Mouse (Mus musculus): ENCODE data around the gene Inpp5f. TPM values are rescaled to one million over a fixed set of nuclear protein-coding genes. Genes with fewer than 3 reads are reported as not detected.
"Not testable (repeated sequence)": the region's sequence is repeated elsewhere in the genome, so short reads cannot be mapped to it uniquely, and the experiment has no call there.

Inpp5f gene
- 4.3 and 7.7 TPM in 2 replicates for polyA plus RNA-seq (2012; ENCODE audit: insufficient read depth, insufficient read length, missing spikeins)

DNA sequence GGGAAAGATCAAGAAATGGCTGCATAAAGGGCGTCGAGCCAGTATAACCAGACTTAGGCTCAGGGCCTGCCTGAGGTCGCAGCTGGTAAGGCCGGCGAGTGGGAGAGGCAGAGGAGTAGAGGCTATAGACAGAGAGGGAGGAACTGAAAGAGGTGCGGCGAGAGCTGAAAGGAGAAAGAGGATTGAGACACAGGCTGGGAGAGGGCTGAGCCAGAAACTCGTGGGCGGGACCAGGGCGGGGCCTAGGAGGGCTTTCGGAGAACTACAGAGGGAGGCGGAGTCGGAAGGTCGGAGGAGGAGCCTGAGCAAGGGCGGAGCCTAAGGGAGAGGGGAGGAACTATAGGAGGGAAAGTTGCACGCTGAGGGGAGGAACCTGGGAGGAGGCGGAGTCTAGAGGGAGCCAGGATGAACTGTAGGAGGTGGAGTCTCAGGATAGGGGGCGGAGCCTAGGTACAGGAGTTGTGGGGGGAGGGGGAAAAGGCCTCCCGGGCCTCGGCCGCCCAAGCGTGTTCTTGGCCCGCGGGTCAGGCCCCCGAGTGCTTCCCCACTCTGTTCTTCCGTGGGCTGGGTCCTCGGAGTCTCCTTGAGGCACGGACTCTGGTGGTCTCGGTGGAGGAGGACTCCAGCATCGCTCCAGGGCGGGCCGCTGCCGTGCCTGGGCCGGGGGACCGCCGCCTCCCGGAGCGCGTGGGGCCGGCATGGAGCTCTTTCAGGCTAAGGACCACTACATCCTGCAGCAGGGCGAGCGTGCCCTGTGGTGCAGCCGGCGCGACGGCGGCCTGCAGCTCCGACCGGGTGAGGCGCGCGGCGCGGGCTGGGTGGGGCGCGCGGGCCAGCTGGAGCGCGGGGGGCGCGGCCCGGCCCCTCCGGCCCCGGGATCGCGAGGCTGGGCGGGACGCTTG lies at the start of gene Inpp5f:
Gene Inpp5f, plus strand, starts transcription at position 432 of the 902 bp plus-strand sequence.
- Histone ChIP-seq H3K27ac (replicated peaks; ENCODE audit: low read depth, low read length) (peak within 1 kb of the TSS; percentile 32), H3K4me1 (ENCODE audit: control insufficient read depth, insufficient read depth, insufficient read length, low read length) (peaks cover 9% of the 10 kb centered on the region; the same call in 1 of the 2 replicates), H3K4me3 (ENCODE audit: insufficient read depth, low read depth, low read length) (peak within 1 kb of the TSS; percentile 79)

DNA sequence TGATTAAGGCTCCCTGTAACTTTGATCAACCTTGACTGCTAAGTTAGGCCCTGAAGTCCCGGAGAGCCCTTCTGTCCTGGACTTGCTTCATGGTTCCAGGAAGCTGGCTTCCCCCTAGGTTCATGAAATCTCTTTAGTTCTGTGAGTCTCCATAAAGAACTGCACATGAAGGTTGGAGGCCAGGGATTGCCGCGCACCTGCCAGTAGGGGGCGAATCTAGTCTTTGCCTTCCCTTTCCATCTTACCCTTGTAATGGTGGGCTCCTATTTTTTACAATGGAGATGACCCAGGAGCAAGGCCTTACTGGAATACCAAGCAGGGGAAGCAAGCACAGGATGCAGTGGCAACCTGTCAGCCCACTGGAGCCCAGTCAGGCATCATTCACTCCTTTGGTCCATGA lies 47.8 kb upstream of the Inpp5f start:
- Histone ChIP-seq H3K27ac (replicated peaks; ENCODE audit: low read depth, low read length) (no peak overlapping the region), H3K4me1 (ENCODE audit: control insufficient read depth, insufficient read depth, insufficient read length, low read length) (no peaks in the 10 kb centered on the region), H3K4me3 (ENCODE audit: insufficient read depth, low read depth, low read length) (no peak overlapping the region)

DNA sequence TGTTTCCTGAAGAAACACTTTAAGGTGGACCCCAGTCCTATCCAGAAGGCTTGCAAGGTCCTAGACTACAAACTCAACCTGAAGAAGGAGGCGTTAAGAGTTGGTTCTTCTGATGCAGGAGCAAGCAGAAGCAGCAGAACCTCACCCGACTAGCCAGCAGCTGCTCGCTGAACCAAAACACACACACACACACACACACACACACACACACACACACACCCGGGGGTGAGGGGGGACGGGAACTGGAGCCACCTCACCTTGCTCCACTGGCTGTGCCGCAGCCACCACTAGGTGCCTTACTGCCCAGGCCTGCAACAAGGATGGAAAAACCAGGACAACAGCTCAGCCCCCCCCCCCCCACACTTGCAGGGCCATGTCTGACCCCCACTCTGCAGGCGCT lies 44.8 kb upstream of the Inpp5f start:
- H3K4me3 ChIP-seq (ENCODE audit: insufficient read depth, low read depth, low read length): no peak overlapping the region
- H3K27ac ChIP-seq (replicated peaks; ENCODE audit: low read depth, low read length): no peak overlapping the region
- no peaks in the 10 kb centered on the region for H3K4me1 ChIP-seq (ENCODE audit: control insufficient read depth, insufficient read depth, insufficient read length, low read length)

DNA sequence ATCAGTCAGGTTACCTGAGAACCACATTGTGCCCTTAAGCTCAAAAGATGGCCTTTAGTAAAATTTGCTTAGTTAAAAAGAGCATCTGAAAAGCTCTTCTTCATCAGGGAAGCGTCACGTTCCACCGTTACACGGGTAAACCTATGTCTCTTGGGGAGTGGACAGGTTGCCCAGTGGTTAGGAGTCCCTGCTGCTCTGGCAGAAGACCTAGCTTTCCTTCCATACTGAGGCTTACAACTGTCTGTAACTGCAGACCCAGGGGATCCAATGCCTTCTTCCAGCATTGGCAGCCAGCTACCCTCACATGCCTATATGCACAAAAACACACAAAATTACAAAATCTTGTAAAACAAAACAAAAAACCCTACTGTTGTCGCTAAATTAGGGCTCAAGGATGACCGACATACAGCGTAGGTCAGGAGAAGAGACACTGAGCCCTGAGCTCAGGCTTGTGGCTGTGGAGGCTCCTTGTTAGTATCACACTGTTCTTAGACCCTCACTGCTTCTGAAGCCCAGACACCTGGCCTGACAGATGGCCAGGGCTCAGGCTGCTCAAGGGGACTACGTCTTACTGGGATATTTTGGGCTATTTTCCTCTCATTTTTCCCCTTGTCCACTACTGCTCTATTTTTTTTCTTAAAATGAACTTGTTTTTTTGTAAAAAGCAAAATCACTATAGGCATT lies 43.4 kb upstream of the Inpp5f start:
- Histone ChIP-seq H3K4me3 (ENCODE audit: insufficient read depth, low read depth, low read length) (no peak overlapping the region), H3K4me1 (ENCODE audit: control insufficient read depth, insufficient read depth, insufficient read length, low read length) (no peaks in the 10 kb centered on the region), H3K27ac (replicated peaks; ENCODE audit: low read depth, low read length) (no peak overlapping the region)

DNA sequence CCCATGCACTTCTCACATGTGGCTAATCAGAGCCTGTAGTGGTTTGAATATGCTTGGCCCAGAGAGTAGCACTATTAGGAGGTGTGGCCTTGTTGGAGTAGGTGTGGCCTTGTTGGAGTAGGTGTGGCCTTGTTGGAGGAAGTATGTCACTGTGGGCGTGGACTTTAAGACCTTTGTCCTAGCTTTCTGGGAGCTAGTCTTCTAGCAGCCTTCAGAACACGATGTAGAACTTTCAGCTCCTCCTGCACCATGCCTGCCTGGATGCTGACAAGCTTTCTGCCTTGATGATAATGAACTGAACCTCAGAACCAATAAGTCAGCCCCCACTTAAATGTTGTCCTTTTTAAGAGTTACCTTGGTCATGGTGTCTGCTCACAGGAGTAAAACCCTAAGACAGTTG lies 41.7 kb upstream of the Inpp5f start:
- not testable (repeated sequence) for H3K4me1 ChIP-seq (ENCODE audit: control insufficient read depth, insufficient read depth, insufficient read length, low read length); H3K4me3 ChIP-seq (ENCODE audit: insufficient read depth, low read depth, low read length); H3K27ac ChIP-seq (replicated peaks; ENCODE audit: low read depth, low read length)

DNA sequence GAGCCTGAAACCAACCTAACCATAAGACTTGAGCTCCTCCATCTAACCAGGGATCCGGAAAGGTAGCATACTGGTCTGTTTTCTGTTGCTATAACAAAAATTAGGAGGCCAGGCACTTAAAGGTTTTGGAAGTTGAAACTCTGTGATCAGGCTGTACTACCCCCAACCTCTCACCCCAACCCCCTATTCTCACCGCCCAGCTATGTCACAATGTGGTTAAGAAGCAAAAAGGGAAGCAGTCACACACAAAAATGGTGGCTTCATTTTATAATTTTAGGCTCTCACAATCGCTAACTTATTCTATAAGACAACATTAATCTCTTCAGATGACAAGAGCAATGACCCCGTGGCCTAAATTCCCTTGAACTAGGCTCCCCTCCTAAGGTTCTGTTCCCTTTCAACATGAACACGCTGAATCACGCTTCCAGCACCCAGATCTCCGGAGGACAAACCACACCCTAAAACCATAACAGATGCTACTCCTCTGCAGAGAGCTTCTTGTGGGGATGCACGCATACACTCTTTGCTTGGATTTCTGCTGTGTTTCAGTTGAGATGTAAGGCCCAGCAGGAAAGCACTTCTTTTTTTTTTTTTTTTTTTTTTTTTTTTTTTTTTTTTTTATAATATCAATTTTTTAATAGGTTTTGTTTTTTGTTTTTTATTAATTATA lies 41.0 kb upstream of the Inpp5f start:
- Histone ChIP-seq H3K4me1 (ENCODE audit: control insufficient read depth, insufficient read depth, insufficient read length, low read length) (0 out of 2 replicates have a peak, but pooled peaks cover under 1% of the 10 kb centered on the region), H3K4me3 (ENCODE audit: insufficient read depth, low read depth, low read length) (peak overlapping the region; percentile 6; the same call in 1 of the 2 replicates), H3K27ac (replicated peaks; ENCODE audit: low read depth, low read length) (no peak overlapping the region)

DNA sequence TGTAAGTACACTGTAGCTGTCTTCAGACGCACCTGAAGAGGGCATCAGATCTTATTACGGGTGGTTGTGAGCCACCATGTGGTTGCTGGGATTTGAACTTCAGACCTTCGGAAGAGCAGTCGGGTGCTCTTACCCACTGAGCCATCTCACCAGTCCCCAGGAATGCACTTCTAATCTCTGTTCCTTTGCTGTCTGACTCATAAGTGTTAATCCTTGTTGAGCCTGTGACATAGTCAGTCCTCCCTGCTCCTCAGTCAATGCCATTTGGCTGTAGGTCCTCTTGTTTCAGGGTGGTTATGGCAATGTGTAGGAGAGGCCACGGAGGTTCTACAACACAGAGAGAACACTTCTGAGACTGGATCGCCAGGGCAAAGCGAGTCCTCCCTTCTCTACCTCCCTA lies 40.5 kb upstream of the Inpp5f start:
- H3K4me1 ChIP-seq (ENCODE audit: control insufficient read depth, insufficient read depth, insufficient read length, low read length); H3K27ac ChIP-seq (replicated peaks; ENCODE audit: low read depth, low read length); H3K4me3 ChIP-seq (ENCODE audit: insufficient read depth, low read depth, low read length): not testable (repeated sequence)

DNA sequence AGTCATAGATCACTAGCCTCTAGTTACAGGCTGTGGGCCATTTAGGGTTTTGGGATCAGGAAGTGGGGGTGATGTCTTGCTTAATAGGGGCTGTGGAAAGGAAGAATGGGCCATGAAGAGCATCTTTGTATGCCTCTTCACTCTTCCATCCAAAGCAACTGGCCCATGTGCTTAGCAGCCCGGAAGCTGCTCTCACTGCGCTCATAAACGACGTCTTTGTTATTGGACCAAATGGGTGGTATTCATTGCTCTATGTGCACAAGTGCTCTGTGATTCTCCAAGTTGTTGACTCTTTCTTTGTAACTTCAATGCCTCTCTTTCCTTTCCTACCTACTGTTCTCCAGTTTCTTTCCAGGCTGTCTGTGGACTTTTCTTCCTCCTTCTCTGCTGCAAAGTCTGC lies 39.1 kb upstream of the Inpp5f start:
- H3K27ac ChIP-seq (replicated peaks; ENCODE audit: low read depth, low read length): no peak overlapping the region
- peaks cover 6% of the 10 kb centered on the region; the same call in 1 of the 2 replicates for H3K4me1 ChIP-seq (ENCODE audit: control insufficient read depth, insufficient read depth, insufficient read length, low read length)

DNA sequence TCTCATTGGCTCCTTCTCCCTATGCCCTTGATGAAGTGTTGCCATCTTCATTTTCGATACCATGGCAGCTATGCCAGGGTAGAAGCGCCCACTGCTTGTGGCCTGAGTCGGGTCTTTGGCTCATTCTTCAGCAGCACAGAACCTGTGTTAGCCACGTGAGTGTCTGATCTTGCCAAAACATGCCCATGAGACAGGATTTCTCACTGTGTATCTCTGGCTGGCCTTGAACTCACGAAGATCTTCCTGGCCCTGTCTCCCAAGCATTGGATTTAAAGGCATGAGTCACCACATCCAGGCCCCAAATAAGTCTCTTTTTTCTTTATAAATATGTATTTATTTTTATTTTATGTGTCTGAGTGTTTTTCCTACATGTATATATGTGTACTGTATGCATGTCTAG lies 35.9 kb upstream of the Inpp5f start:
- Histone ChIP-seq H3K4me1 (ENCODE audit: control insufficient read depth, insufficient read depth, insufficient read length, low read length) (peaks cover 6% of the 10 kb centered on the region; the same call in 1 of the 2 replicates), H3K4me3 (ENCODE audit: insufficient read depth, low read depth, low read length) (no peak overlapping the region), H3K27ac (replicated peaks; ENCODE audit: low read depth, low read length) (no peak overlapping the region)

More for the DNA sequence above, 39.1 kb upstream of the Inpp5f start:
- no peak overlapping the region for H3K4me3 ChIP-seq (ENCODE audit: insufficient read depth, low read depth, low read length)

DNA sequence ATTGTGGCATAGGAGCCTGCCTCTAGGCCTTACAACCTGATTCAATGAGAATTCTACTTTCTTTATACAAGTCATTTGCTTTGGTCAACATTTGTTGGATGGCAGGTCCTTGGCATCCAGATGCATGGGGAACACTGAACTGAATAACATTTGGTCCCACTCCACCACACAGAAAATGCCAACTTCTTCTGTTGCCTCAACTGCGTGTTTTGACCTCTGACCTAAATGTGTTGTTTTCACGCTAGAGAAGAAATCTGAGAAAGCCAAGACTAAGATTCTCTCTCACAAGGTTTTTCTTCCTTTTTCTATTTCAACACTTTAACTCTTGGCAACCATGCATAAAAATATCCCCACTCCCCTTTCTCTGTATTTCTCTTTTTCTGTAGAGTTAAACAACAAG lies 35.3 kb upstream of the Inpp5f start:
- peak overlapping the region; percentile 12; the same call in 1 of the 2 replicates for H3K27ac ChIP-seq (replicated peaks; ENCODE audit: low read depth, low read length)
- H3K4me1 ChIP-seq (ENCODE audit: control insufficient read depth, insufficient read depth, insufficient read length, low read length): peaks cover 6% of the 10 kb centered on the region; the same call in 1 of the 2 replicates
- H3K4me3 ChIP-seq (ENCODE audit: insufficient read depth, low read depth, low read length): no peak overlapping the region

DNA sequence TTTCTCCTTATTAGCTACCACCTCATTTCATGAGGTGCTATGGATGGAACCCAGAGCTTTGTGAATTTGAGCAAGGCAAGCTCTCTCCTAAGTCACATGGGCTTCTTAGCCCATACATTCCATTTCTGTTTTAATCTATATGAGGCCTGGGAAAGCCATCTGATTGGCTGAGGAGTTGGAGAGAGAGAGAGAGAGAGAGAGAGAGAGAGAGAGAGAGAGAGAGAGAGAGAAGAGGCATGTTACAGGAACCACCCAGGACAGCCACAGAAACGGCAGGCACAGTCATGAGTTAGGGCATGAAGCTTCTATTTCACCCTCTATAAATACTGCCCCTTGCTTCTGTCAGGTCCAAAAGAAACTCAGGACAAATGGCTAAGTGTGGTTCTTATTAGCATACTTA lies 33.5 kb upstream of the Inpp5f start:
- H3K4me3 ChIP-seq (ENCODE audit: insufficient read depth, low read depth, low read length): no peak overlapping the region
- peaks cover 6% of the 10 kb centered on the region; the same call in 1 of the 2 replicates for H3K4me1 ChIP-seq (ENCODE audit: control insufficient read depth, insufficient read depth, insufficient read length, low read length)
- H3K27ac ChIP-seq (replicated peaks; ENCODE audit: low read depth, low read length): no peak overlapping the region

DNA sequence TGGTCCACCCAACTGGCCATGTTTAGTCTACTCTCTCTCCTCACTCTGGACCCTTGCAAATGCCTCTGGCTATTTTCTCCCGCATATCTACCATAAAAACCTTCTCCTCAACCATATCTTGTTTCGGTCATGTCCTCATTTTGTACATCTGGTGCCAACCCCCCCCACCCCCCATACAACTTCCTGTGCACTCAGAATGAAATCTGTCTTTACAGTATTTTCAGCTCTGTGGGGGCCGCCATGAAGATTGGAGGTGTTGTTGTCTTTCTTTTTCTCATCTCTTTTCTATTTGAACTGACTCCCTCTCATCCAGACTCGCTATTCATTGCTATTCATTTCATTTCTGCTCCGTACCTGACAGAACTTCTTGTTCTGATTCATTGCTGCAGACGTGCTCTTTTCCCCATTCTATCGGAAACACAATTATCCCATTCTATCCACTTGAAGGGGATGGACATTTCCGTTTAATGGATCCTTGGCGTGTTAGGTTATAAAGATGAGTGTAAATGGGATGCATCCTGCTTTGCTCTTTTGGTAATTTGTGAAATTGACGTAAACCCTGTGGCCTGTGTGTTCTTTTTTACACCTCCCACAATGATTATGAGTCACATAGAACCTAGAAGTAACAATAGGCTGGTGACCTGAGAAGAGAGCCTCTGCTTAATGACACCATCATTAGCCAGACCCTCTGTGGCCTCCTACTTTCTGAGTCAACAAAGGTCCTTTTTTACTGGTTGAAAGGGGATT lies 32.8 kb upstream of the Inpp5f start:
- no peak overlapping the region for H3K4me3 ChIP-seq (ENCODE audit: insufficient read depth, low read depth, low read length)
- peaks cover 6% of the 10 kb centered on the region; the same call in 1 of the 2 replicates for H3K4me1 ChIP-seq (ENCODE audit: control insufficient read depth, insufficient read depth, insufficient read length, low read length)
- H3K27ac ChIP-seq (replicated peaks; ENCODE audit: low read depth, low read length): no peak overlapping the region

DNA sequence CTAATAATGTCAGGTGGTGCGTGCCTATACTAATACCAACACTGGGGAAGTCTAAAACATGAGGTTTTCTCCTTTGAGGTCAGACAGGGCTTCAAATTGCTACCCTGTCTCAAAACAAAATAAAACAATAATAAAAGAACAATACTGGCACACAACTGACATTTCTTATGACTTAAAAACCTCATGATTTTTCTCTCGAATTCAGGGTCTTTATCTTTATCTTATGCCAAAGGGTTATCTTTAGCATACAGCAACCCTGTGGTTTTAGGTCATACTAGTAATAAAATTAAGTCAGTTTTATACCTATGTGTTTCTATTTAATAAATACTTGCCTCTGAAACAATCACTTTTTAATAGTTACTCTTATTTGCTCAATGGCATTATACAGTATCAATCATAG lies 31.7 kb upstream of the Inpp5f start:
- H3K4me1 ChIP-seq (ENCODE audit: control insufficient read depth, insufficient read depth, insufficient read length, low read length): peaks cover 6% of the 10 kb centered on the region; the same call in 1 of the 2 replicates
- no peak overlapping the region for H3K4me3 ChIP-seq (ENCODE audit: insufficient read depth, low read depth, low read length)
- H3K27ac ChIP-seq (replicated peaks; ENCODE audit: low read depth, low read length): no peak overlapping the region

DNA sequence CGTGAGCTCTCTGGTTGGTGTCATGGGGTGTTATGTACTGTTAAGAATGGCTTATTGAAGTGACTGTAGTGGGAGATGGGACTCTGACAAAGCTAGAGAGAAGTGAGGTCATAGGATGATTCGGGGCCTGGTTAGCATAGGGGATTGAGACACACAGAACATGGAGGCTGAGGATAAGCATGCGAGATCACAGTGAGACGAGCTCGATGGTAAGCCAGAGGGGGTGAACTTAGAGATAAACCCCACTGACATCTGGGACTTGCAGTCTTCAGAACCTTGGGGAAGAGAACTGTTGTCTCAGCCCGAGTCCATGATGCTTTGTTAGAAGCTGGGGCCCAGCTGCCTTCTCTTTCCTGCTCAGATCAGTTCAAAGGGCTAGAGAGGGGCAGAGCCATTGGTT lies 30.8 kb upstream of the Inpp5f start:
- Histone ChIP-seq H3K4me1 (ENCODE audit: control insufficient read depth, insufficient read depth, insufficient read length, low read length) (peaks cover 4% of the 10 kb centered on the region; the same call in 1 of the 2 replicates), H3K4me3 (ENCODE audit: insufficient read depth, low read depth, low read length) (no peak overlapping the region), H3K27ac (replicated peaks; ENCODE audit: low read depth, low read length) (no peak overlapping the region)
